Mouse (Mus musculus): ENCODE data around the gene Pgp. TPM values are rescaled to one million over a fixed set of nuclear protein-coding genes. Genes with fewer than 3 reads are reported as not detected.

Pgp gene
- polyA plus RNA-seq, 1 experiment from 2014 or later = 71.1 TPM

DNA sequence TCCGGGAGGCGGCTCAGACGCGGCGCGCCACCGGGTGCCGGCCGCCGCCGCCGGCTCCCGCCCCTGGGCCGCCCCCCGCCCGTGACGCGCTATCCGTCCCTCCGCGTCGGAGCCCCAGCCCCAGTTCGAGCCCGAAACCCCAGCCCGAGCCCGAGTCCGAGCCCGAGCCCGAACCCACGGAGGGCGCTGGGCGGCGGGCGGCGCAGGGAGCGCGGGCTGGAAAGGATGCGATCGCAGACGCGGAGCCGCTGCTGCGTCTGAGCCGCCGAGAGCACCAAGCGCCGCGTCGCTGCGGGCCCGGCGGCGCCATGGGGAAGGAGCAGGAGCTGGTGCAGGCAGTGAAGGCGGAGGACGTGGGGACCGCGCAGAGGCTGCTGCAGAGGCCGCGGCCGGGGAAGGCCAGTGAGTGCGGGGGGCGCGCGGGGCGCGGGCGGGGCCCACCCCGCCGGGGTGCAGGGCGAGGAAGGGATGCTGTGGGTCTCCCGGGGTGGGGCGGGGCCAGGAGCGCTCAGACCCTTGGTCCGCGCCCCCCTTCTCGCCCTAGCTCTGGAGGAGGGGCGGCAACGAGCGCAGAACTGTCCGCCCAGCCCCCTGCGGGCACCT is 18.6 kb downstream of the Pgp start:
- Histone ChIP-seq H3K4me3 (ENCODE audit: low read length) (peak overlapping the region; percentile 76), H3K4me1 (ENCODE audit: control insufficient read depth, insufficient read depth, low read length) (peaks cover 8% of the 10 kb centered on the region), H3K9ac (ENCODE audit: low read length) (peak overlapping the region; percentile 77), H3K27ac (ENCODE audit: low read length) (no peak overlapping the region), H3K4me2 (ENCODE audit: low read depth, low read length) (peak overlapping the region; percentile 100), H3K36me3 (ENCODE audit: control insufficient read depth, insufficient read depth) (no peaks in the 10 kb centered on the region), H3K27me3 (ENCODE audit: control insufficient read depth, insufficient read depth, low read length) (peaks cover 40% of the 10 kb centered on the region), H3K9me3 (replicated peaks; ENCODE audit: control insufficient read depth, low read length) (no peaks in the 10 kb centered on the region)
- peak; percentile 38; the same call in 1 of the 2 replicates for ATAC-seq (replicated peaks; ENCODE audit: extremely low read depth, insufficient read depth, low FRiP score)
- under 1% methylated on average over 68 of the region's 81 CpGs for whole genome bisulfite sequencing

DNA sequence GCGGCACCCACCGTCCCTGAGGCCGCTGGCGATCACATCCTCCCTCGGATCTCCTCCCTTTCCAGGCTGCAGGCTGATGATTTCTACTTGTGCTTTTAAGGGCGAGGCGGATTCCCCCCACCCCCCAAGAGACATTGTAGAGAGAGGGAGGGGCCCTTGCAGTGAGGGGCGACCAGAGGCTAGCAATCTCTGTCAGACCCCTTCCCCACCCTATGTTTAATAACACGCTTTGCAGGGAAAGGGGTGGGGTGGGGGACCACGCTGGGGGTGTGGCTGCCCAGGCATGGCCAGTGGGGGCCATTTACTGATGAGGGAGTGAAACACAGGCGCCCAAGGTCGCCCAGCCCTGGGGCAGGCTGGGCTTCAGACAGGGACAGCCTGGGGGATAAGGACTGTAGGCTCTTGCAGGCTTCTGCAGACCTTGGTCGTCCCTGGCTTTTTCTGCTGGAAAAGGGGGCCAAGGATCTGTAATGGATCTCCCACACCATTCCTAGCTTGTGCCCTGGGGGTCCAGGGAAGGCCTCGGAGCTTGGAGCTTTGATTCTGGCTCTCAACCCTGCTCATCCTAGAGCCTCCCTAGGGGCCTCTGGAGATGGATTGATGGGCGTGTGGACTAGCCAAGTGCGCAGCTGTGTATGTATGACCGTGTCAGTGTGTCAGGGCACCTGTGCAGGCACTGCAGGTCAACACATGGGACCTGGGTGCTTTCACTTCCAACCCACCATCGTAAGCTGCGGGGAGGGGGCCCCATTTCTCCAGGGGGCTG is 19.3 kb downstream of the Pgp start:
- Histone ChIP-seq H3K27ac (ENCODE audit: low read length) (no peak overlapping the region), H3K27me3 (ENCODE audit: control insufficient read depth, insufficient read depth, low read length) (peaks cover 40% of the 10 kb centered on the region), H3K4me2 (ENCODE audit: low read depth, low read length) (peak overlapping the region; percentile 100), H3K4me3 (ENCODE audit: low read length) (peak overlapping the region; percentile 76), H3K9me3 (replicated peaks; ENCODE audit: control insufficient read depth, low read length) (no peaks in the 10 kb centered on the region), H3K4me1 (ENCODE audit: control insufficient read depth, insufficient read depth, low read length) (peaks cover 8% of the 10 kb centered on the region), H3K9ac (ENCODE audit: low read length) (peak overlapping the region; percentile 77), H3K36me3 (ENCODE audit: control insufficient read depth, insufficient read depth) (no peaks in the 10 kb centered on the region)
- no peak for ATAC-seq (replicated peaks; ENCODE audit: extremely low read depth, insufficient read depth, low FRiP score)
- WGBS = 25% methylated on average over 19 of the region's 19 CpGs

DNA sequence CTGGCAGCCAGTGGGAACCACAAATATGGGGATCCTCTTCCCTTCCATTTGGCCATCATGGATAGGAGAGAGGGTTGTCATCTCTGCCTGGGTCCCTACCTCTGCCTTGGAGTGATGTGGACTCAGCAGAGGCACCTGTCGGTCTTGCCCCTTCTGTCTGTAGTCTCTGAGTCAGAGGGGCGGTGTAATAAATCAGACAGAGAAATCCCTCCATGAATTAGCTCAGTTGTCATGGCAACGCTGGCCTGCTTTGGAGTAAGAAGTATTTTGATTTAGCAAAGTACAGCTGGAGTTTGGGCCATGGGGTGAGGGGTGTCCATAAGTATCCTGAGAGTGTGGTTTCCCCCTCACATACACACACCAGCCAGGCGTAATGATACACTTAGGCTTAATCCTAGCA is 20.2 kb downstream of the Pgp start:
- WGBS = 93% methylated on average over 4 of the region's 4 CpGs
- Histone ChIP-seq H3K4me2 (ENCODE audit: low read depth, low read length) (no peak overlapping the region), H3K36me3 (ENCODE audit: control insufficient read depth, insufficient read depth) (no peaks in the 10 kb centered on the region), H3K4me1 (ENCODE audit: control insufficient read depth, insufficient read depth, low read length) (peaks cover 6% of the 10 kb centered on the region), H3K27me3 (ENCODE audit: control insufficient read depth, insufficient read depth, low read length) (peaks cover 40% of the 10 kb centered on the region), H3K9me3 (replicated peaks; ENCODE audit: control insufficient read depth, low read length) (no peaks in the 10 kb centered on the region), H3K4me3 (ENCODE audit: low read length) (no peak overlapping the region), H3K27ac (ENCODE audit: low read length) (no peak overlapping the region), H3K9ac (ENCODE audit: low read length) (no peak overlapping the region)
- no peak for ATAC-seq (replicated peaks; ENCODE audit: extremely low read depth, insufficient read depth, low FRiP score)

DNA sequence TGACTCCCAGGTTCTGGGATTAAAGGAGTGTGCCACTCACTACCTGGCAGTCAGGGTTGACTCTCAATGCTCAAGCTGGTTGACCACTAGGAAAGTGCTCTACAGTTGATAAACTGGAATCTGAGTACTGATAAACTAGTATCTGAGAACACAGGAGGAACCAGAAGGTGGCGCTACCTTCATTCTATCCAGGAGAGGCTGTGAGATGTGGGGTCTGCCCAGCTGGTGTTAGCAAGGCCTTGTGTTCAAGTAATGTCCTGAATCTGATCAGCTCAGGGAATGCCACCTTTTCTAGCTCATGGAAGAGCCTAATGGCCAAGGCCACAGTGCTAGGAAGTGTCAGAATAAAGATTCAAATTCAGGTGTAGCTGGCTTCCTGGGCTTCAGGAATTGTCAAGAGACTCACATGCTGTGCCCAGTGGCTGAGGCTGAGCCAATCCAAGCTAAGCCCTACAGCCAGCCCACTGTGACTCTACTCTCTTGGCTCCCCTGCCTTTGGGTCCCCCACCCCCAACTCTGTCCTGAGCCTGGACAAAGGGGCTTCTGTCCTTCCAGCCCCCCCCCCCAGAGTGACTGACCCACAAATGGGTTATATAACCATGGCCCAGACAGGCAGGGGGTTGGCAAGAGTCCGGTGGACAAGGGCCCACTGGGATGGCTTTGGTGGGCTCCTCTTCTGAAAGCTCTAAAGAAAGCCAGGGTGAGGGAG is 24.6 kb downstream of the Pgp start:
- Histone ChIP-seq H3K4me1 (ENCODE audit: control insufficient read depth, insufficient read depth, low read length) (no peaks in the 10 kb centered on the region), H3K9me3 (replicated peaks; ENCODE audit: control insufficient read depth, low read length) (no peaks in the 10 kb centered on the region), H3K27me3 (ENCODE audit: control insufficient read depth, insufficient read depth, low read length) (peaks cover 13% of the 10 kb centered on the region), H3K4me2 (ENCODE audit: low read depth, low read length) (no peak overlapping the region), H3K36me3 (ENCODE audit: control insufficient read depth, insufficient read depth) (no peaks in the 10 kb centered on the region), H3K27ac (ENCODE audit: low read length) (no peak overlapping the region), H3K4me3 (ENCODE audit: low read length) (no peak overlapping the region), H3K9ac (ENCODE audit: low read length) (no peak overlapping the region)
- no peak for ATAC-seq (replicated peaks; ENCODE audit: extremely low read depth, insufficient read depth, low FRiP score)
- WGBS = 42% methylated on average over 2 of the region's 2 CpGs

DNA sequence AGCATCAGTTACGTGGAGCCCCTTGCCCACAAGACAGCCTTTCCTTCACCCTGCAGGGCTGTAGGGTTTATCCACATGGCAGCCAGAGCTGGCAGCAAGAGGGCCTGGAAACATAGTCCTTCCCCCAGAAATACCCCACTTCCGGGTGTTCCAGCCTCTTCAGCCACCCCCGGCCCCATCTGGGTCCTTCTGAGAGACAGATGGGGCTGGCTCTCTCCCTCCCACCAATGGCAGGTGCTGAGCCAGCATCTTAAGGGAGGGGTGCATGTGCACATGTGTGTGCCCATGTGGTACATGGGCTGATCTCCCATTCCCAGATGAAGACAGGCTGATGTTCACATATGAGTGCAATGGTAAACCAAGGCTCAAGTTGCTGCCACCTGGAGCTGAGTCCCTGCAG is 25.3 kb downstream of the Pgp start:
- H3K27ac ChIP-seq (ENCODE audit: low read length) = no peak overlapping the region
- WGBS = 74% methylated on average over 3 of the region's 3 CpGs
- no peak overlapping the region for H3K9ac ChIP-seq (ENCODE audit: low read length)
- peaks cover 8% of the 10 kb centered on the region for H3K27me3 ChIP-seq (ENCODE audit: control insufficient read depth, insufficient read depth, low read length)
- no peaks in the 10 kb centered on the region for H3K4me1 ChIP-seq (ENCODE audit: control insufficient read depth, insufficient read depth, low read length)
- no peaks in the 10 kb centered on the region for H3K36me3 ChIP-seq (ENCODE audit: control insufficient read depth, insufficient read depth)
- no peak overlapping the region for H3K4me3 ChIP-seq (ENCODE audit: low read length)
- ATAC-seq (replicated peaks; ENCODE audit: extremely low read depth, insufficient read depth, low FRiP score) = no peak
- H3K4me2 ChIP-seq (ENCODE audit: low read depth, low read length) = no peak overlapping the region
- no peaks in the 10 kb centered on the region for H3K9me3 ChIP-seq (replicated peaks; ENCODE audit: control insufficient read depth, low read length)

DNA sequence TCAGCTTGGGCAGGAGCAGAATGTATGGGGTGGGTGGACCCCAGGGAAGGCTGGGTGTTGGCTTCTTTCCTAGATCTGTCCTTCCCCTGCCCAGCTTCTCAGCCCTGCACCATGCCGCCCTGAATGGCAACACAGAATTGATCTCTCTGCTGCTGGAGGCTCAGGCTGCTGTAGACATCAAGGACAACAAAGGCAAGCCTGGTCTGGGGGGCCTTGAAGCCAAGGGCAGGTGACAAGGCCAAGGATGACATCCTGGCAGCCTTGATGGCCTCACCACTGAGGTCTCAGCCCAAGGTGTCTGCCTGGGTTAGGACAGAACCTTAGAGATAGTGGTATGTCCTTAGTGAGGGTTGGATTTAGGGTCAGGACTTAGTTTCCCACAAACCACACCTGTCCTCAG is 25.8 kb downstream of the Pgp start:
- Histone ChIP-seq H3K4me3 (ENCODE audit: low read length) (no peak overlapping the region), H3K4me1 (ENCODE audit: control insufficient read depth, insufficient read depth, low read length) (no peaks in the 10 kb centered on the region), H3K36me3 (ENCODE audit: control insufficient read depth, insufficient read depth) (no peaks in the 10 kb centered on the region), H3K9me3 (replicated peaks; ENCODE audit: control insufficient read depth, low read length) (no peaks in the 10 kb centered on the region), H3K9ac (ENCODE audit: low read length) (no peak overlapping the region), H3K27ac (ENCODE audit: low read length) (no peak overlapping the region), H3K27me3 (ENCODE audit: control insufficient read depth, insufficient read depth, low read length) (peaks cover 2% of the 10 kb centered on the region; the same call in 1 of the 2 replicates), H3K4me2 (ENCODE audit: low read depth, low read length) (no peak overlapping the region)
- 80% methylated on average over 1 of the region's 1 CpGs for WGBS
- ATAC-seq (replicated peaks; ENCODE audit: extremely low read depth, insufficient read depth, low FRiP score) = no peak

DNA sequence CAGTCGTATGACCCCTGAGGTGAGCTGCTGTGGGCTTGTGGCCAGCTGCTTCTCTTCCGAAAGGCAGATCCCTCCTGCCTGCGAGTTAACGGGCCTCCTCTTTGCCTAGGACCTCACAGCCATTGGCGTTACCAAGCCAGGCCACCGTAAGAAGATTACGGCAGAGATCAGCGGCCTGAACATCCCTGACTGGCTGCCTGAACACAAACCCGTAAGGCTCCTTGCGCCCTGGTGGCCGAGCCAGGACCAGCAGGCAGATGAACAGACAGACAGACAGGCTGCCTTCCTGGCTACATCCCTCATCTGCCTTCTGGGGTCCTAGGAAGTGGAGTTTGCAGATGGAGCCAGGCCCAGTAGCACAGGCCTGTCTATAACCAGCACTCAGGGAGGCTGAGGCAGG is 32.0 kb downstream of the Pgp start:
- Histone ChIP-seq H3K27ac (ENCODE audit: low read length) (no peak overlapping the region), H3K36me3 (ENCODE audit: control insufficient read depth, insufficient read depth) (no peaks in the 10 kb centered on the region), H3K9me3 (replicated peaks; ENCODE audit: control insufficient read depth, low read length) (no peaks in the 10 kb centered on the region), H3K27me3 (ENCODE audit: control insufficient read depth, insufficient read depth, low read length) (no peaks in the 10 kb centered on the region), H3K9ac (ENCODE audit: low read length) (no peak overlapping the region), H3K4me1 (ENCODE audit: control insufficient read depth, insufficient read depth, low read length) (peaks cover 10% of the 10 kb centered on the region), H3K4me3 (ENCODE audit: low read length) (no peak overlapping the region), H3K4me2 (ENCODE audit: low read depth, low read length) (no peak overlapping the region)
- no peak for ATAC-seq (replicated peaks; ENCODE audit: extremely low read depth, insufficient read depth, low FRiP score)
- WGBS = 39% methylated on average over 11 of the region's 11 CpGs

DNA sequence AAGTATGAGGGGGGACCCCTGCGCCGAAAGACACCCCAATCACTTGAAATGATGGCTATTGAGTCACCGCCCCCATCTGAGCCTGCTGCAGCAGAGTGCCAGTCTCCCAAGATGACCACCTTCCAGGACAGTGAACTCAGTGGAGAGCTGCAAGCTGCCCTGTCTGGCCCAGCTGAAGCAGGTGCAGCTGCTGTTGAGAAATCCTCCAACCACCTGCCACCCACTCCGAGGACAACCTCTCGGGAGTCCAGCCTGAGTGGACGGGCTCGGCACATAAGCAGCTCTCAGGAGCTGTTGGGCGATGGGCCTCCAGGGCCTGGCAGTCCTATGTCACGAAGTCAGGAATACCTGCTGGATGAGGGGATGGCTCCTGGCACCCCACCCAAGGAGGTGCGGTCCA is 33.9 kb downstream of the Pgp start:
- Histone ChIP-seq H3K27me3 (ENCODE audit: control insufficient read depth, insufficient read depth, low read length) (no peaks in the 10 kb centered on the region), H3K4me1 (ENCODE audit: control insufficient read depth, insufficient read depth, low read length) (peaks cover 10% of the 10 kb centered on the region), H3K4me3 (ENCODE audit: low read length) (no peak overlapping the region), H3K36me3 (ENCODE audit: control insufficient read depth, insufficient read depth) (peaks cover 7% of the 10 kb centered on the region), H3K9ac (ENCODE audit: low read length) (no peak overlapping the region), H3K27ac (ENCODE audit: low read length) (no peak overlapping the region), H3K9me3 (replicated peaks; ENCODE audit: control insufficient read depth, low read length) (no peaks in the 10 kb centered on the region), H3K4me2 (ENCODE audit: low read depth, low read length) (no peak overlapping the region)
- WGBS = 84% methylated on average over 10 of the region's 10 CpGs
- ATAC-seq (replicated peaks; ENCODE audit: extremely low read depth, insufficient read depth, low FRiP score) = no peak

Measured in heart, embryonic 16.5 days (tissue).